Mouse (Mus musculus) stomach, embryonic 14.5 days (tissue): Measurements from ENCODE around the gene Adamts14. TPM values are rescaled to one million over a fixed set of nuclear protein-coding genes. Genes with fewer than 3 reads are reported as not detected.

Experiments used
- ATAC-seq: fragments of 200-750 bp; cut with Nextera tagmentation; 2 replicates; pipeline ENCODE4 v1.8.0; 2017; ENCODE audit warnings: low read depth, moderate TSS enrichment; ENCODE audit not compliant: insufficient number of reproducible peaks, insufficient read depth, low FRiP score
- H3K27ac ChIP-seq: fragments of 300-500 bp; sonication (generic); 2 replicates; pipeline ENCODE4 v1.5.1; 2014; ENCODE audit warnings: mild to moderate bottlenecking, low read length, moderate library complexity, mixed read lengths
- H3K27me3 ChIP-seq: fragments of 300-500 bp; sonication (generic); 2 replicates; pipeline ENCODE4 v1.6.1; 2014; ENCODE audit warnings: low read length, control low read depth, mixed read lengths; ENCODE audit not compliant: control insufficient read depth, insufficient read depth
- H3K36me3 ChIP-seq: fragments of 300-500 bp; sonication (generic); 2 replicates; pipeline ENCODE4 v1.6.1; 2014; ENCODE audit warnings: mild to moderate bottlenecking, control low read depth, low read length, moderate library complexity, mixed read lengths; ENCODE audit not compliant: control insufficient read depth, insufficient read depth
- H3K4me1 ChIP-seq: fragments of 300-500 bp; sonication (generic); 2 replicates; pipeline ENCODE4 v1.6.1; 2014; ENCODE audit warnings: low read length, control low read depth, mixed read lengths; ENCODE audit not compliant: control insufficient read depth, insufficient read depth
- H3K4me2 ChIP-seq: fragments of 300-500 bp; sonication (generic); replicated peaks from 2 replicates; pipeline ENCODE4 v1.6.1; 2014; ENCODE audit warnings: low read depth, low read length, control low read depth
- H3K4me3 ChIP-seq: fragments of 300-500 bp; sonication (generic); 2 replicates; pipeline ENCODE4 v1.5.1; 2014; ENCODE audit warnings: low read depth, low read length, control low read depth
- H3K9ac ChIP-seq: fragments of 300-500 bp; sonication (generic); replicated peaks from 2 replicates; pipeline ENCODE4 v1.6.1; 2014; ENCODE audit warnings: low read depth, mild to moderate bottlenecking, control low read depth, low read length, moderate library complexity, mixed read lengths
- H3K9me3 ChIP-seq: fragments of 300-500 bp; sonication (generic); 2 replicates; pipeline ENCODE4 v1.6.1; 2016; ENCODE audit warnings: low read depth, low read length, control low read depth; ENCODE audit not compliant: control insufficient read depth
- WGBS: fragments of 180-500 bp; shearing (Covaris S2); extraction: QIAGEN DNeasy Blood & Tissue Kit; methylation state at CpG from one replicate; pipeline ENCODE4 v1.1.7; 2014; 5-methylcytosine and 5-hydroxymethylcytosine counted together
- polyA plus RNA-seq: library from polyadenylated mRNA; unstranded; fragments of >200 nt; fragmentation: Nextera tagmentation; extraction: Ambion mirVana; gene quantifications from 2 replicates; pipeline ENCODE4 v1.2.1, GENCODE M21; 2014

Gene Adamts14
- polyA plus RNA-seq, 1 experiment from 2014 or later: 1.4 TPM

- Histone ChIP-seq H3K27me3 (no peaks in the 10 kb centered on the region), H3K9me3 (no peaks in the 10 kb centered on the region), H3K9ac (no peak overlapping the region), H3K4me2 (no peak overlapping the region), H3K4me1 (0 out of 2 replicates have a peak, but pooled peaks cover under 1% of the 10 kb centered on the region), H3K4me3 (no peak overlapping the region), H3K36me3 (no peaks in the 10 kb centered on the region), H3K27ac (no peak overlapping the region)
- 57% methylated on average over 3 of the region's 3 CpGs for WGBS
- ATAC-seq: no peak
Observed at GRCm38 (mm10) chr10:61162366-61162765, 110.9 kb downstream of the Adamts14 start.

GRCm38 (mm10) chr10:61160671-61161070 lies 112.6 kb downstream of the Adamts14 start:
- Histone ChIP-seq H3K27me3 (no peaks in the 10 kb centered on the region), H3K9me3 (no peaks in the 10 kb centered on the region), H3K4me3 (no peak overlapping the region), H3K9ac (no peak overlapping the region), H3K4me2 (no peak overlapping the region), H3K4me1 (no peaks in the 10 kb centered on the region), H3K27ac (no peak overlapping the region), H3K36me3 (no peaks in the 10 kb centered on the region)
- WGBS: 79% methylated on average over 4 of the region's 4 CpGs
- no peak for ATAC-seq

- Histone ChIP-seq H3K9ac (no peak overlapping the region), H3K9me3 (no peaks in the 10 kb centered on the region), H3K36me3 (no peaks in the 10 kb centered on the region), H3K4me3 (no peak overlapping the region), H3K4me2 (no peak overlapping the region), H3K27me3 (no peaks in the 10 kb centered on the region), H3K4me1 (no peaks in the 10 kb centered on the region), H3K27ac (no peak overlapping the region)
- ATAC-seq: no peak
- WGBS: 67% methylated on average over 7 of the region's 7 CpGs
Observed at GRCm38 (mm10) chr10:61160089-61160488, 113.1 kb downstream of the Adamts14 start.

- WGBS: 62% methylated on average over 3 of the region's 3 CpGs
- no peak overlapping the region for H3K9ac ChIP-seq
- no peaks in the 10 kb centered on the region for H3K4me1 ChIP-seq
- H3K4me3 ChIP-seq: no peak overlapping the region
- H3K36me3 ChIP-seq: no peaks in the 10 kb centered on the region
- no peaks in the 10 kb centered on the region for H3K9me3 ChIP-seq
- no peak overlapping the region for H3K4me2 ChIP-seq
- H3K27ac ChIP-seq: no peak overlapping the region
- ATAC-seq: no peak
- H3K27me3 ChIP-seq: no peaks in the 10 kb centered on the region
Observed at GRCm38 (mm10) chr10:61158594-61158993, 114.6 kb downstream of the Adamts14 start.

GRCm38 (mm10) chr10:61156453-61156852 lies 116.8 kb downstream of the Adamts14 start:
- ATAC-seq: no peak
- Histone ChIP-seq H3K4me3 (no peak overlapping the region), H3K27ac (no peak overlapping the region), H3K9ac (no peak overlapping the region), H3K36me3 (no peaks in the 10 kb centered on the region), H3K9me3 (no peaks in the 10 kb centered on the region), H3K4me1 (no peaks in the 10 kb centered on the region), H3K4me2 (no peak overlapping the region), H3K27me3 (no peaks in the 10 kb centered on the region)
- WGBS: 88% methylated on average over 2 of the region's 2 CpGs

GRCm38 (mm10) chr10:61155611-61156010 lies 117.6 kb downstream of the Adamts14 start:
- no peaks in the 10 kb centered on the region for H3K9me3 ChIP-seq
- 86% methylated on average over 3 of the region's 3 CpGs for WGBS
- no peak overlapping the region for H3K27ac ChIP-seq
- H3K27me3 ChIP-seq: no peaks in the 10 kb centered on the region
- no peak overlapping the region for H3K9ac ChIP-seq
- no peaks in the 10 kb centered on the region for H3K4me1 ChIP-seq
- H3K4me2 ChIP-seq: no peak overlapping the region
- H3K4me3 ChIP-seq: no peak overlapping the region
- no peaks in the 10 kb centered on the region for H3K36me3 ChIP-seq
- no peak for ATAC-seq

GRCm38 (mm10) chr10:61152131-61152530 lies 121.1 kb downstream of the Adamts14 start:
- Histone ChIP-seq H3K9ac (no peak overlapping the region), H3K4me1 (no peaks in the 10 kb centered on the region), H3K36me3 (no peaks in the 10 kb centered on the region), H3K27ac (no peak overlapping the region), H3K4me2 (no peak overlapping the region), H3K9me3 (no peaks in the 10 kb centered on the region), H3K27me3 (no peaks in the 10 kb centered on the region), H3K4me3 (no peak overlapping the region)
- no peak for ATAC-seq

- Histone ChIP-seq H3K4me1 (peaks cover 1% of the 10 kb centered on the region; the same call in 1 of the 2 replicates), H3K27ac (no peak overlapping the region), H3K4me2 (no peak overlapping the region), H3K36me3 (no peaks in the 10 kb centered on the region), H3K4me3 (no peak overlapping the region), H3K27me3 (no peaks in the 10 kb centered on the region), H3K9me3 (no peaks in the 10 kb centered on the region), H3K9ac (no peak overlapping the region)
- WGBS: 27% methylated on average over 6 of the region's 6 CpGs
- no peak for ATAC-seq
Observed at GRCm38 (mm10) chr10:61150616-61151015, 122.6 kb downstream of the Adamts14 start.

GRCm38 (mm10) chr10:61149476-61149875 lies 123.8 kb downstream of the Adamts14 start:
- H3K27me3 ChIP-seq: no peaks in the 10 kb centered on the region
- 77% methylated on average over 3 of the region's 3 CpGs for WGBS
- H3K9me3 ChIP-seq: no peaks in the 10 kb centered on the region
- H3K9ac ChIP-seq: no peak overlapping the region
- no peak overlapping the region for H3K4me2 ChIP-seq
- ATAC-seq: no peak
- H3K27ac ChIP-seq: no peak overlapping the region
- peaks cover 5% of the 10 kb centered on the region; the same call in 1 of the 2 replicates for H3K4me1 ChIP-seq
- no peaks in the 10 kb centered on the region for H3K36me3 ChIP-seq
- H3K4me3 ChIP-seq: no peak overlapping the region
